Mouse (Mus musculus) layer of hippocampus, postnatal 10 days (tissue): ENCODE results near the gene Clta. TPM values are rescaled to one million over a fixed set of nuclear protein-coding genes. Genes with fewer than 3 reads are reported as not detected.
A peak's percentile ranks its signal among the peaks of the same experiment; 100 is the strongest.

Experiments
- DNase-seq, 2 experiments: peaks; one replicate each; pipeline ENCODE4 v3.0.0; 2021; ENCODE audit warnings: low spot score in 2 of 2
- total RNA-seq, 2 experiments: library from RNA; stranded (reverse); gene quantifications; 2 replicates each; pipeline ENCODE4 v1.2.3; 2021

Clta gene
- total RNA-seq, 2 experiments from 2014 or later: 325 to 347 TPM

- peak; percentile 86 to 90 for DNase-seq
Observed at GRCm38 (mm10) chr4:43979746-43980145, 24.5 kb upstream of the Clta start.

GRCm38 (mm10) chr4:43980236-43980635 lies 24.0 kb upstream of the Clta start:
- no peak for DNase-seq

GRCm38 (mm10) chr4:43980846-43981245 lies 23.4 kb upstream of the Clta start:
- DNase-seq: peak in 1 of 2 experiments; percentile 6

GRCm38 (mm10) chr4:43981251-43981650 lies 23.0 kb upstream of the Clta start:
- DNase-seq: no peak

GRCm38 (mm10) chr4:43982053-43982732 lies 22.1 kb upstream of the Clta start:
- DNase-seq: peak; percentile 96 to 98

- no peak for DNase-seq
Observed at GRCm38 (mm10) chr4:43983181-43983580, 21.1 kb upstream of the Clta start, which contains the start of gene Ccin. Ccin (plus strand) TSS chr4:43983483.

GRCm38 (mm10) chr4:43983756-43984155 lies 20.5 kb upstream of the Clta start:
- no peak for DNase-seq

GRCm38 (mm10) chr4:43984326-43984725 lies 19.9 kb upstream of the Clta start:
- no peak for DNase-seq

GRCm38 (mm10) chr4:43988976-43989375 lies 15.3 kb upstream of the Clta start:
- DNase-seq: no peak

GRCm38 (mm10) chr4:43993072-43993471 lies 11.2 kb upstream of the Clta start:
- DNase-seq: no peak

- no peak for DNase-seq
Observed at GRCm38 (mm10) chr4:43994342-43994741, 9.9 kb upstream of the Clta start.

- no peak for DNase-seq
Observed at GRCm38 (mm10) chr4:44003622-44004021, 630 bp upstream of the Clta start.

GRCm38 (mm10) chr4:44004623-44005409 lies 564 bp downstream of the Clta start:
- DNase-seq: no peak

- DNase-seq: no peak
Observed at GRCm38 (mm10) chr4:44010176-44010575, 5.9 kb downstream of the Clta start.

GRCm38 (mm10) chr4:44010893-44011292 lies 6.6 kb downstream of the Clta start:
- no peak for DNase-seq

GRCm38 (mm10) chr4:44011799-44012198 lies 7.5 kb downstream of the Clta start:
- DNase-seq: no peak

- peak; percentile 86 to 89 for DNase-seq
Observed at GRCm38 (mm10) chr4:44012376-44013367, 8.4 kb downstream of the Clta start.

- DNase-seq: no peak
Observed at GRCm38 (mm10) chr4:44013391-44014070, 9.3 kb downstream of the Clta start.

- DNase-seq: no peak
Observed at GRCm38 (mm10) chr4:44016071-44016470, 11.8 kb downstream of the Clta start.

GRCm38 (mm10) chr4:44016791-44017190 lies 12.5 kb downstream of the Clta start:
- DNase-seq: no peak

- no peak for DNase-seq
Observed at GRCm38 (mm10) chr4:44022323-44022722, 18.1 kb downstream of the Clta start.
